In the genomic region with DNA sequence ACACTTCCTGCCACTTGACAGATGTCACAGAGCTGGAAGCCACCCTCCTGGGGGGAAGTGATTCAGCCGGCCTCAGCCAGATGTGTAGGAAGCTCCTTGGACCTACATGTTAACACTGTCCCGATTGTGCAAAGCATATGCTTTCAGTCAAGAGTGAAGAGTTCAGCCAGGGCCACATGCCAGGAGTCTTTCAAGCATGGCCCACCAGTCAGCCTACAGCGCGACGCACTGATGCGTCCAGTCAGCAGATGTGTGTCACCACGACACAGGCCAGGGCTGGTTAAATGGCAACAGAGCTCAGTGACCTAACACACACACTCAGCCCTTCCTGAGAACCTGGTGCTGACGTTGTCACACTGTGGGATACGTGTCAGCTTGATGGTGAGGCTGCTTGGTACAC, we compare ENCODE assay signal across 9 mouse cellular contexts. TPM values are rescaled to one million over a fixed set of nuclear protein-coding genes. Genes with fewer than 3 reads are reported as not detected.
DNase-seq lines count a peak whose midpoint lies in the region; ATAC-seq lines count a peak whose summit lies in the region.
"Had no signal": no experiment of that assay in that cellular context is flagged by ENCODE, and none has a peak within 500 bp of the region (broad histone marks: within the 10 kb centered on the region; RNA-seq: fewer than 3 reads in every experiment).

No protein-coding gene starts in this region.

- no peak overlapping the region for H3K9ac ChIP-seq in heart, embryonic 16.5 days (ENCODE audit: low read length)
- no peak overlapping the region for H3K9ac ChIP-seq in embryonic facial prominence, embryonic 12.5 days
- H3K9ac ChIP-seq: forebrain, postnatal 0 days had no signal

- no peak for DNase-seq in heart, postnatal 14 days
- DNase-seq in B cell, adult 2 months = peak; percentile 62 to 71
- peak; percentile 37 to 46 for DNase-seq in kidney, postnatal 36 days
- DNase-seq in layer of hippocampus, adult 11-12 months (ENCODE audit: low spot score) = no peak
- DNase-seq in urinary bladder, postnatal 25 days (ENCODE audit: low spot score) = no peak
- no peak for DNase-seq in ovary, postnatal 36 days (ENCODE audit: low spot score)
- DNase-seq: forebrain, postnatal 0 days had no signal

- H3K36me3 ChIP-seq in heart, embryonic 16.5 days (ENCODE audit: control insufficient read depth, insufficient read depth) = no peaks in the 10 kb centered on the region
- no peaks in the 10 kb centered on the region for H3K36me3 ChIP-seq in embryonic facial prominence, embryonic 12.5 days

- no peaks in the 10 kb centered on the region for H3K9me3 ChIP-seq in heart, embryonic 16.5 days (replicated peaks; ENCODE audit: control insufficient read depth, low read length)
- H3K9me3 ChIP-seq in embryonic facial prominence, embryonic 12.5 days = no peaks in the 10 kb centered on the region

- no peak overlapping the region for H3K4me2 ChIP-seq in heart, embryonic 16.5 days (ENCODE audit: low read depth, low read length)
- no peak overlapping the region for H3K4me2 ChIP-seq in embryonic facial prominence, embryonic 12.5 days (replicated peaks)

- H3K4me3 ChIP-seq in heart, embryonic 16.5 days (ENCODE audit: low read length) = no peak overlapping the region
- H3K4me3 ChIP-seq in embryonic facial prominence, embryonic 12.5 days = no peak overlapping the region

- H3K27ac ChIP-seq in heart, embryonic 16.5 days (ENCODE audit: low read length) = no peak overlapping the region
- no peak overlapping the region for H3K27ac ChIP-seq in embryonic facial prominence, embryonic 12.5 days

- H3K4me1 ChIP-seq in heart, embryonic 16.5 days (ENCODE audit: control insufficient read depth, insufficient read depth, low read length) = no peaks in the 10 kb centered on the region
- H3K4me1 ChIP-seq in embryonic facial prominence, embryonic 12.5 days = peaks cover 7% of the 10 kb centered on the region

- WGBS in heart, embryonic 16.5 days = 46% methylated on average over 9 of the region's 9 CpGs
- WGBS in embryonic facial prominence, embryonic 12.5 days = 19% methylated on average over 9 of the region's 9 CpGs

- intact Hi-C loops in heart, postnatal 14 days (cut with DNase I) = no loop called here

- ATAC-seq in heart, embryonic 16.5 days (replicated peaks; ENCODE audit: extremely low read depth, insufficient read depth, low FRiP score) = peak; percentile 45
- peak; percentile 69; the same call in 1 of the 2 replicates for ATAC-seq in embryonic facial prominence, embryonic 12.5 days (ENCODE audit: insufficient number of reproducible peaks, insufficient read depth, low FRiP score, low TSS enrichment)
- ATAC-seq: forebrain, postnatal 0 days had no signal

- H3K27me3 ChIP-seq in heart, embryonic 16.5 days (ENCODE audit: control insufficient read depth, insufficient read depth, low read length) = no peaks in the 10 kb centered on the region
- H3K27me3 ChIP-seq in embryonic facial prominence, embryonic 12.5 days = no peaks in the 10 kb centered on the region

RNA-seq across cellular contexts. Expression of a gene that starts 37.6 kb away (rescaled TPM):
- 2.7 and 3.0 TPM in 2 replicates for polyA plus RNA-seq in heart, embryonic 16.5 days (2015; fragmentation: Nextera tagmentation; extraction: Ambion mirVana)
- 1 to 10 TPM; 1.6 to 2.2 TPM for total RNA-seq in heart, postnatal 14 days (2021)
- polyA plus RNA-seq in embryonic facial prominence, embryonic 12.5 days (2016; fragmentation: Nextera tagmentation; extraction: Ambion mirVana) = 4.5 and 5.2 TPM in 2 replicates
- total RNA-seq: forebrain, postnatal 0 days had no signal
- polyA plus RNA-seq: forebrain, postnatal 0 days had no signal

Comparison
In these comparisons a context has a peak if more than half of its experiments do, and no peak if none do; other contexts are left out.
1. DNase-seq: peak in B cell, adult 2 months (2 of 2) and kidney, postnatal 36 days (2 of 2); none in heart, postnatal 14 days (0 of 2), layer of hippocampus, adult 11-12 months (single experiment), urinary bladder, postnatal 25 days (single experiment) and ovary, postnatal 36 days (single experiment).